Mouse (Mus musculus) testis, adult 2 months (tissue): Measurements from ENCODE around the gene Arhgap24. TPM values are rescaled to one million over a fixed set of nuclear protein-coding genes. Genes with fewer than 3 reads are reported as not detected.
A peak's percentile ranks its signal among the peaks of the same experiment; 100 is the strongest.

Experiments
- H3K27ac ChIP-seq: fragments of 200-500 bp; 2 replicates; pipeline ENCODE4 v1.5.1; 2012; ENCODE audit warnings: low read depth, low read length; ENCODE audit not compliant: control insufficient read depth, insufficient read depth
- H3K27me3 ChIP-seq: fragments of 200-500 bp; 2 replicates; pipeline ENCODE4 v1.6.1; 2012; ENCODE audit warnings: mild to moderate bottlenecking, low read length, moderate library complexity; ENCODE audit not compliant: control insufficient read depth, insufficient read depth
- H3K36me3 ChIP-seq: fragments of 200-500 bp; 2 replicates; pipeline ENCODE4 v1.6.1; 2012; ENCODE audit warnings: mild to moderate bottlenecking, low read length; ENCODE audit not compliant: control insufficient read depth, insufficient read depth
- H3K4me1 ChIP-seq: fragments of 200-500 bp; 2 replicates; pipeline ENCODE4 v1.6.1; 2012; ENCODE audit warnings: low read length; ENCODE audit not compliant: control insufficient read depth, insufficient read depth
- H3K4me3 ChIP-seq: fragments of 200-500 bp; 2 replicates; pipeline ENCODE4 v1.5.1; 2012; ENCODE audit warnings: low read depth, mild to moderate bottlenecking, low read length, moderate library complexity, mixed read lengths; ENCODE audit not compliant: control insufficient read depth
- CTCF ChIP-seq: fragments of 200-500 bp; IDR thresholded peaks from 2 replicates; pipeline ENCODE4 v1.5.1; 2012; ENCODE audit warnings: low read depth, mild to moderate bottlenecking, inconsistent platforms, low read length, moderate library complexity; ENCODE audit not compliant: control insufficient read depth, insufficient read depth, insufficient replicate concordance
- POLR2A ChIP-seq: fragments of 200-500 bp; IDR thresholded peaks from 2 replicates; pipeline ENCODE4 v1.6.1; 2012; ENCODE audit warnings: low read depth, mild to moderate bottlenecking, inconsistent platforms, low read length, moderate library complexity; ENCODE audit not compliant: control insufficient read depth
- polyA plus RNA-seq: library from polyadenylated mRNA; depleted of rRNA; stranded (reverse); fragments of >200 nt; gene quantifications from 2 replicates; pipeline ENCODE4 v1.2.3, GENCODE M21; 2012

Arhgap24 gene
- polyA plus RNA-seq, 1 experiment: 1.9 TPM

- no peaks in the 10 kb centered on the region for H3K4me1 ChIP-seq
- TF ChIP-seq CTCF (no peak), POLR2A (no peak)
- H3K4me3 ChIP-seq: no peak overlapping the region
- H3K27me3 ChIP-seq: no peaks in the 10 kb centered on the region
- H3K36me3 ChIP-seq: no peaks in the 10 kb centered on the region
- H3K27ac ChIP-seq: no peak overlapping the region
These were observed 154.4 kb downstream of the Arhgap24 start for GRCm38 (mm10) chr5:102635591-102635990.

- Histone ChIP-seq H3K4me1 (no peaks in the 10 kb centered on the region), H3K27me3 (no peaks in the 10 kb centered on the region), H3K27ac (no peak overlapping the region), H3K36me3 (no peaks in the 10 kb centered on the region), H3K4me3 (no peak overlapping the region)
- TF ChIP-seq CTCF: no peak
- TF ChIP-seq POLR2A: no peak
These were observed 158.8 kb downstream of the Arhgap24 start for GRCm38 (mm10) chr5:102639782-102640559.

GRCm38 (mm10) chr5:102643364-102643763 is 162.2 kb downstream of the Arhgap24 start:
- Histone ChIP-seq H3K27ac (no peak overlapping the region), H3K4me1 (no peaks in the 10 kb centered on the region), H3K27me3 (no peaks in the 10 kb centered on the region), H3K36me3 (no peaks in the 10 kb centered on the region), H3K4me3 (no peak overlapping the region)
- TF ChIP-seq POLR2A: no peak
- no peak for TF ChIP-seq CTCF

- H3K4me1 ChIP-seq: no peaks in the 10 kb centered on the region
- no peak overlapping the region for H3K4me3 ChIP-seq
- no peaks in the 10 kb centered on the region for H3K36me3 ChIP-seq
- TF ChIP-seq CTCF: no peak
- H3K27ac ChIP-seq: peak overlapping the region; percentile 40; the same call in 1 of the 2 replicates
- no peaks in the 10 kb centered on the region for H3K27me3 ChIP-seq
These were observed 162.6 kb downstream of the Arhgap24 start for GRCm38 (mm10) chr5:102643820-102644219.

- no peak overlapping the region for H3K27ac ChIP-seq
- no peaks in the 10 kb centered on the region for H3K27me3 ChIP-seq
- no peak overlapping the region for H3K4me3 ChIP-seq
- no peaks in the 10 kb centered on the region for H3K36me3 ChIP-seq
- no peak for TF ChIP-seq POLR2A
- no peak for TF ChIP-seq CTCF
- H3K4me1 ChIP-seq: no peaks in the 10 kb centered on the region
These were observed 177.9 kb downstream of the Arhgap24 start for GRCm38 (mm10) chr5:102659061-102659460.

GRCm38 (mm10) chr5:102664988-102665726 is 184.0 kb downstream of the Arhgap24 start:
- H3K27ac ChIP-seq: no peak overlapping the region
- H3K27me3 ChIP-seq: no peaks in the 10 kb centered on the region
- TF ChIP-seq POLR2A (no peak), CTCF (no peak)
- H3K36me3 ChIP-seq: no peaks in the 10 kb centered on the region
- no peak overlapping the region for H3K4me3 ChIP-seq
- H3K4me1 ChIP-seq: peaks cover 7% of the 10 kb centered on the region

GRCm38 (mm10) chr5:102666886-102667285 is 185.7 kb downstream of the Arhgap24 start:
- Histone ChIP-seq H3K27ac (peak overlapping the region; percentile 74), H3K4me1 (peaks cover 7% of the 10 kb centered on the region), H3K27me3 (no peaks in the 10 kb centered on the region), H3K36me3 (no peaks in the 10 kb centered on the region), H3K4me3 (no peak overlapping the region)
- no peak for TF ChIP-seq CTCF
- no peak for TF ChIP-seq POLR2A
